Mouse (Mus musculus): ENCODE data around the gene Pdha1.

DNA sequence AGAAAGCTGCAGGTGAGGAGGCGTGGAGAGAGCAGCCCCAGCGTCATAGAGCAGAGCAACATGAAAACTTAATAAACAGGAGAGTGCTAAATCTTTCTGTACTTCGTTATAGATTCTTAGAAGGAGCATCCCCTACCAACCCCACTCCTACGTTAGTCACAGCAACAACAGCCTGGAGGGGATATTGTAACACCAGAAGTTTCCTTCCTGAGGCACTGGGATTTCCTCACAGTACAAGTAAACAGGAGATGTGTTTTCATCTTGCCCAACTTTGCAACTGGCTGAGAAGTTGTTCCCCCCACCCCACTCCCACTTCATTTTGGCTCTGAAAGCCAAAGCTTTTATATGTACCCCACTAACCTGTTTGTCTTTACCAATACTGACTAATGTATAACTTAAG is 30.4 kb downstream of the Pdha1 start:
- no peak for TF ChIP-seq EP300 (IDR thresholded peaks at IDR 0.05; ENCODE audit: low read depth)
- no peak for TF ChIP-seq CTCF (IDR thresholded peaks at IDR 0.05; ENCODE audit: low read depth)
